Mouse (Mus musculus) MEL-GATA-1-ER (cell line): ENCODE results near the gene Tarbp2.

Source experiments
- DNase-seq: peaks from one replicate; pipeline ENCODE4 v3.0.0-alpha.2; 2012; ENCODE audit warnings: low read depth; ENCODE audit errors: extremely low read depth

The Tarbp2 gene

DNA sequence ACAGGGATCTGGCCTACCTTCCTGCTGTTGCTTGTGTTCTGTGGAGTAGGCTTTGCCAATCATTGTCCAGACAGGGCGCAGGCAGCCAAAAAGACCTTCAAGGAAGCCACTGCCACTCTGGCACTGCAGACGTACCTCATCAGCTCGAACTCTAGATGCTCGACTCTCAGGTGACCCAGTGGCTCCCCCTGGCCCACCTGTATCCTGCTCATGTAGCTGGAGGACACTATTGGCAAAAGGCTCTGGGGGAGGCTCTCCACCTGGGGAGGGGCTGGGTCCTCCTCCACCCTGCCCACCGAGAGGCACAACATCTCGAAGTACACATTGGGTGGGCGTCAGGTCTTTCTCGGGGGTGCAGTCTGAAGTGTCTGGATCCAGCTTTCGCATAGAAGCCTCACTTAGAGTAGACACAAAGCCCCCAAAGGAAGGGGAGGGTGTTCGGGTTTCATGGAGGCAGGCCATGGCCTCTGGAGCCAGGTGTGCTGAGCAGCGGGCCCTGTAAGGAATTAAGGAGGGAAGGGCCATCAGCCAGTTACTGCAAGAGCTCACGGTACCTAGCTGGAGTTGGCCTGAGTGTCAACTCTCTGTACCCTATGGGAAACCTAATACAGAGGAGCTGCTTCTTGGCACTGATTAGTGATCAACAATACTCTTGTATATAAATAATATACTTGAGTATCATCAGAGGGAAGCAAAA, 12.8 kb upstream of the Tarbp2 start:
- no peak for DNase-seq

DNA sequence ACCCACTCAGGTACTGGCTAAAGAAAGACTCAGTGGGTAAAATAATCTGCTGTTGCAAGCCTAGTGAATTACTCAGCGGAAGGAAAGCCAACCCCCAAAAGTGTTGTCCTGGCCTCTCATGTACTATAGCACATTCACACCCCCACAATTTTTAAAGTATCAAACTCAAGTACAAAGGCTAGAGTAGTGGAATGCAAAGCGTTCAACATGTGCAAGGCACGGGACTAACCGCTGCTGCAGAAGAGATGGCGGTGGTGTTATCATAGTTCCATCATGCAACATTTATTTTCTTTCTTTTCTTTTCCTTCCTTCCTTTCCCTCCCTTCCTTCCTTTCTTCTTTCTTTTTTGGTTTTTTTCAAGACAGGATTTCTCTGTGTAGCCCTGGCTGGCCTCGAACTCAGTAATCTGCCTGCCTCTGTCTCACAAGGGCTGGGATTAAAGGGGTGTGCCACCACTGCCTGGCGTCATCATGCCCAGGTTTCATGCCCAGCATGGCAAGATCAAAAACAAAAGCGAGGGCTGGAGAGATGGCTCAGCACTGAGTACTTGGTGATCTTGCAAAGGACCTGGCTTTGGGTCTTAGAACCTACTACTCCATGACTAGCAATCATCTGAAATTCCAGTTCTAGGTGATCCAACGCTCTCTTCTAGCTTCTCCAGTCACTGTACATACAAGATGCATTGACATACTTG, 12.1 kb upstream of the Tarbp2 start:
- no peak for DNase-seq

DNA sequence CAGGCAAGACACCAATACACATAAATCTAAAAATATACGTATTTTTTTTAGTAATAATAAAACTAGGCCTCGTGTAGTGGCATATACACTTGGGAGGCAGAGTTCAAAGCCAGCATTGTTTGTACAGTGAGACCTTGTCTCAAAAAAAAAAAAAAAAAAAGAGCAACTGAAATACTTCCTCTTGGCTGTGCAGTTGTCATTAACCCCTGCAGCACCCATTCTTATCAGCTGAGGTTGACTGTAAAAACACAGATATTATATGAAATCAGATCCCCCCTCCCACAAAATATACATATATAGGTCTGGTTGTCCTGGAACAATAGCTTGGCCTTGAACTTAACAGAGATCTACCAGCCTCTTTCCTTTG, 11.5 kb upstream of the Tarbp2 start:
- DNase-seq = no peak

DNA sequence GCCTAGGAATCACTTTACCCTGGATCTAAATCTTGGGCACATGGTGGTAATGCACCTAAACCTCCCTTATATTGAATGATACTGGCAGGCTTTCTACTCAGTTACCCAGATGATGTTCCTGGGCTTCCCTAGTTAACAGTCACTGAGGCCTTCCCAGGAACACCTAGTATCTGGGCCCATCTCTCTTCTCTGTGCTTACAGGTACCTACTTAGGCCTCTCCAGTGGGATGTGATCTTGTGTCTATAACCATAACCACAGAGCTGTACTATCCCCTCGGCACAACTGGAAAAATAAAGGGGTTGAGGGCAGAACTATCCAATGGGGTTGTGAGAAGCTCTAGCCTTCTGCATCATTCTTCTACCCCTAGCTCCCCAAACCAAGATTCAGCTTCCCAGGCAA, 11.1 kb upstream of the Tarbp2 start:
- DNase-seq = no peak

DNA sequence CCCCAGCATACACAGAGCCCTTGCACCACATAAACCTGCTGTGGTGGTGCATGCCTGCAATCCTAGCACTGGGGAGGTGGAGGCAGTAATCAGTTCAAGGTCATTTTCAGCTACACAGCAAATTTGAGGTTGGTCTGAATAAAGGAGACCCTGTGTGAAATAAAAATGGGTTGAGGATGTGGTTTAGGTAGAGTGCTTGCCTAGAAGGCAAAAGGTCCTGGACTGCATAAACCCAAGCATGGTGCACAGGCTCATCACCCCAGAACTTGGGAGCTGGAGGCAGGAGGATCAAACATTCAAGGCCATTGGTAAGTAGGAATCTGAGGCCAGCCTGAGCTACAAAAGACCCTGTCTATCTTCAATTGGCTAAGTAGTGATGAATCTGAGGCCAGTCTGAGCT, 10.4 kb upstream of the Tarbp2 start:
- DNase-seq = no peak

DNA sequence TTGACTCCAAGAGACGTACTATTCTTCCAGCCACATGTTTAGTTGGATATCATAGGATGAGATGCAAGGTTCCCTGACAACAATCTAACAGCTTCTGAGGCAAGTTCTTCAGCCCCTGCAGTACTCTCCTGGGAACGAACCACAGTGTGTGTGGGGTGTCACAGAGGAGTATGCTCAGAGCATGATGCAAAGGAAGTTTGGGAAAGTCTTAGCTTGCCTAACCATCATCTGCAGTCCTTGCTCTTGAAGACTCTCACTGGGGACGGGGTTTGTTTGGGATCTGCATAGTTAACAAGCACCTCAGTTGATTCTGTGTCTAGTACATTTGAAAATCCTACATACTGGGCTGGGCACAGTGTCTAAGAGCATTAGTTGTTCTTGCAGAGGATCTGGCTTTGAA, 9.7 kb upstream of the Tarbp2 start:
- no peak for DNase-seq

DNA sequence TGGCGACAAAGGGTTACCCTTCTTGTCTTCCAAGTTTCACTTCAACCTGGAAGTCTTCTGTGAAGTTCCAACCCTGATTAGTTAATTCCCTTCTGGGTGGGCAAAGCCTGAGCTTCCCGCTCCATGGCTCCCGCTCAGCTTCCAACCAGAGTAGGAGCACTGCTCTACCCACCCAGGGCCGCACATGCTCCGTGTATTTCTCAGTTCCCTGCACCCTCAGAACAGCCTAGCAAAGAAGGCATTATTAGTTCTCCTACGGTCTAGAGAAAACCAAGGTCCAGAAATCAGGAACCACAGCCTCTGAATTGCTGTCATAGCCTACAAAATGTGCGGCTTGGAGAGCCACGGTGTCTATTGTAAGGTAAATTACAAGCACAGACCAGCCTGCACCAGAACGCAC, 7.9 kb upstream of the Tarbp2 start:
- no peak for DNase-seq

DNA sequence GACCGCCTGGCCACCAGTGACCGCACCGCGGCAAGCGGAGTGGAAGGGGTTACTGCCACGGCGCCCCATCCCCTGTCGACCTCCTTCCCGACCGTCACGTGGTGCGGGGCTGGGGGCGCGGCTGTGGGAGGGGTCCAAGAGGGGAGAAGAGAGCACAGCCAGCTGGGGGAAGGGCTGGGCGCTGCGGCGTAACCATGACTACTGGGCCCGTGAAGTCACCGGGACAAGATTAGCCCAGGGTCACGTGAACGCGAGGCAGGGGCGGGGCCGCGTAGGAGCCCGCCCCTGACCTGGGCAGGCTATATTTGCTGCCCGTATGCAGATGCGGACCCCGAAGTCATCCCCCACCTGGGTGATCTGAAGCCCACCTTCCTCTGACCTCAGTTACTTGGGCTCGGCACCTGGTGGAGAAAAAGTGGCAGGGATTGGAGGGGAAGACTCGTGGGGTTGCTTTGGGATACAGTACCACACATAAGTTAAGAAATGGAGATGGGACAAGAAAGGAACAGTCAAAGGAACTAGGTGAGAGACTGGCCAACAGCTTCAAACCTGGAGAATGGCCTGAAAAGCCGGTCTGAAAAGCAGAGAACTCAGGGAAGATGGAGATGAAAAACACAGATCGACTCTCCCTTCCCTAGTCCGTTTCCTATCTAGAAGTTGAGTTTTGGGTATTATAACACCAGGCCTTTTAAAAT, 7.3 kb upstream of the Tarbp2 start:
- peak; percentile 72 for DNase-seq

DNA sequence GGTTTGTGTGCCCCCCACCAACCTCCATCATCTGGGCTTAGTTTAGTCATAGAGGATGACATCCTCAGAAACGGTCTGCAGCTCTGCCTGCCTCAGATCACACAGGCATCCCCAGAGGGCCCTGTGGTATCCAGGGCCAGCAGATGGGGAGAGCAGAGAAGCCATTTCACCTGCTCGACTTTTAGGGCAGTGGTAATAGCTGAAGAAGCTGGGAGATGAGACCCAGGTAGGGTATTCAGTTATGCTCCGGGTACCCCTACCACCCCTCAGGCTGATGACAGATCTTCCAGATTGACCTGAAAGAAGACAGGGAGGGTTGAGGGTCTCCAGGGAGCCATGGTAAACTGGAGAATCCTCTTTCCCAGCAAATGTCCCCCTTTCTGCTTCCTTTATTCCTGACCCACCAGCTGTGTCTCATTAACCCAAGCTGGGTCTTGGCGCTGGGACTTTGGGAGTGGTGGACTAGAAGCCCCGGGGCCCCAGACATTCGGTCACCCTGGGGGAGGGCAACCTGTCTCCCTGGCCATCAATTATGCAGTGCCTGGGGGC, 6.6 kb upstream of the Tarbp2 start:
- DNase-seq = no peak

DNA sequence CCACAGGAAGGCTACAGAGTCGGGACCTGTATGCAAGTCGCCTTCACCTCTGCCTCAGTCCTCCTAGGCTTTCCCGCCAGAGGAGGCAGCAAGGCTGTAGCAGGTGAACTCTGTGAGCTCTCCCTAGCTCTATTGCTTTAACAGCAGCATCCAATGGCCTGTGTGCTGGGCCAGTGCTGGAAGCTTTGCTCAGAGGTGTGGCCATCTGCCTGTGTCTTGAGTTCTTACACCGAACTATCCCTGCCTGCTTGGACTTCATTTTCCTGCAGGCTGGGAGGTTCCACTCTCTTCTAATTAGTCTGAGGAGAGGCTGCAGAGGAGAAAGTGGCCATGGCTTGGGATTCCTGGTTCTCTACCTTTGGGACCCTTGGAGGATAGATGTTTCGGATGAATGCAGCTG, 6.0 kb upstream of the Tarbp2 start:
- no peak for DNase-seq

DNA sequence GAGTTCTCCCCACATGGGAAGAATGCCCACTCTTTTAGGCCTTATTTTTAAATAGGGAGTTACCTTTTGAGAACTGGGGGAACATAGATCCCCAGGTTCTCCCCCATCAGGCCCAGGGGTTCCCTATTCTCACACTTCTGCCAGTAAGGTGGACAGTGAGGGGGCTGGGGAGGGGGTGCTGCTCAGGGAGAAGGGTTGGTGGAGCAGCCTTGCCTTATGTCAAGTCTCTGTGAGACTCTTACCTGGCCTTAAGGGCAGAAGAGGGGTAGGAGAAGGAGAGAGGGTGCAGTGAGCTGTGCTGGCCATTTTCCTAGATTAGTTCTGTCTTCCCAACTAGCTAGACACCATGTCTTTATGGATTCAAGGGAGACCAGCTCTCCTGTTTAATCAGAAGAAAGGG, 5.5 kb upstream of the Tarbp2 start:
- DNase-seq = no peak

DNA sequence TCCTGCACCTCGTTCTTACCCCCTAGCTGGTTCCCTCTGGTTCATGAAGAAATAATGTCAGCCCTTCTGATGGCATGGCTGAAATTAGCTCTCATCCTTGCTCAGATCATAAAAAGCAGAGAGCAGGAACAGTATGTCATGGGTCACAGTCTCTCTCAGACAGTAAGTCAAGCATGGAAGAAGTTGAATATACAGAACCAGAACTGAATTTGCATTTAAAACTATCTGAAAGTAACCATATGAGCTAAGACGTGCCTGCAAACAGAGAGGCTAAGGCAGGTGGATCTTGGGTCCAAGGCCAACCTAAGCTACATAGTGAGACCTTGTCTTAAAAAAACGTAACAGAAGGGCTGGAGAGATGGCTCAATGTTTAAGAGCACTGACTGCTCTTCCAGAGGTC, 5.0 kb upstream of the Tarbp2 start:
- no peak for DNase-seq

DNA sequence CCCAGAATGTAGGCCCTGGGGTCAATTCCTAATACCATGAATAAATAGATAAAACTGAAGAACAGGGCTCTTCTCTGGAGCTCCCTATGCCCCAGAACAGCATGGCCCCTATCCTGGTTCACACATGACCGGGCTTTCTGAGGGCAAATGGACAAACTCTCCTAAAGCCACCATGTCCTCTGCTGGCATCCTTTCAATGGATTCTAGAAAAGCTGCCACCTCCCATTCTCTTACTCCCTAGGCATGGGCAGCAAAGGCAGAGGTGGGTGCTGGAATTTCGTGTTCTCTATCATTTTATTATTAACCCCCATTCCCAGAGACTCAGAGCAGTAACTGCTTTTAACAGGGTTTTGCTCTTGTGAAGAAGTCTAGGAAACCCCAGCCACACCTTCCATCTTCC, 2.7 kb upstream of the Tarbp2 start:
- no peak for DNase-seq

DNA sequence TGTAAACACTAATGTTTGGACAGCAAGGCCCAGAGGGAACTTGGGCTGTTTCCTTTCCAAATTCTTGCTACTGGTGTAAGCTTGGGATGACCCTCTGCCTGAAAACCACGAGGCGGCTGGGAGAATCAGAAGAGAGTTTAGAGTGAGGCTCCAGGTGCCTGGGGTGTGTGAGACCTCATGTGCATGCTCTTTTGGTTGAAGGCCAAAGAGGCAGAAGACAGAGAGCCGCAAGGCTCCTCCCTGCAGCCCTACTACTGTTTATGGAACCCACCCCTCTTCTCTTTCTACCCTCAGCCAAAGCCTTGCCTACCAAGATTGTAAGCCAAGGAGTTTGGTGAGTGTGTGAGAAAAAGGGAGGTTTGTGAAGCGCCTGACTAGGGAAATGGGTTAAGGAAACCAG, 2.2 kb upstream of the Tarbp2 start:
- no peak for DNase-seq

DNA sequence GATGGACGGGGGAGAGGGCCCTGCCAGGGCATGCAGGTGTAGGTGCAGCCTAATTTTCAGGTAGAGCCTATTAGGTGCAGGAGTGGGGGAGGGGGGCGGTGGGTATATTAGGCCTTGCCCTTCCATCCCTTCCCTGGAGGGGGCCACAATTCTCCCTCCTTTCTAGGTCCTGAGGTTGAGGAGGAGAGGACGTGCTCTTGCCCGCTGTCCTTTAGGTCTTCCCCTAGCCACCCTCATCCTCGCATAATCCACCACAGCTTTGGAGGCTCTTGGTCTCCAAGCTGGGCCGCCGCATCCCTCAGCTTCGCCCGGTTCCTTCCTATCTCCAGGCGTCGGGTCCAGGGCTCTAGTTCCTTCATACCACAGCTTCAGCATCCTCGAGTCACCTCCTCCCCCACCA, 1.7 kb upstream of the Tarbp2 start:
- DNase-seq = no peak

DNA sequence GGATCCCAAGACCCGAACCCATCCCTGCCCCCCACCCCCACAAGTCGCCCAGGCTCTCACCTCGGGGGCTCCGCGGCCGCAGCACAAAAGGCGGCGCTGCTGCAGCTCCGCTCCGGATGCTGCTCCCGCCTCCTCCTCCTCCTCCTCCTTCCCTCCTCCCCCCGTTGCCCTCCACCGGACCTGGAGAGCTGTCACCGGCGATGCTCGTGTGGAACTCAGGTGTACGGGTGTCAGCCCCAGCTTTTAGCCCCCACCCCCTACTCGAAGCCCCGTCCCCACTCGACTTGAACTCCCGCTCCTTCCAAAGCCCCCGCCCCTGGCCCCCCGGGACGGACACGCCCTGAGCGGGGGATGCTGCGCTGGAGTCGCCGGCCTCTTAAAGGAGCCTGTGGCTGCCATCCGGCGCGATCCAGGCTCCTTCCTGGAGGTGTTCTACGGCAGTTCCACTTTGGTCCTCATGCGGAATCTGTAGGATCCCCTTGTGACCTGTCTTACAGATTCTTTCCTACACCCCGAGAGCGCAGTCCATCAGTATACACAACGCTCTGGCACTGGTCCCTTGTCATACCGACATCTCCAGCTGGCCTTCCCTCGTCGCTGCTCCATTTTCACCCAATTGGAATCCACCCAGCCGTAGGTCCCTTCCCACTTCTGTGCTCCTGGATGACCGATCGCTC, 1.1 kb upstream of the Tarbp2 start, which contains the start of gene Map3k12:
TSS of gene Map3k12 (minus strand) at position 337 of the 677 bp plus-strand sequence.
- peak; percentile 77 for DNase-seq

DNA sequence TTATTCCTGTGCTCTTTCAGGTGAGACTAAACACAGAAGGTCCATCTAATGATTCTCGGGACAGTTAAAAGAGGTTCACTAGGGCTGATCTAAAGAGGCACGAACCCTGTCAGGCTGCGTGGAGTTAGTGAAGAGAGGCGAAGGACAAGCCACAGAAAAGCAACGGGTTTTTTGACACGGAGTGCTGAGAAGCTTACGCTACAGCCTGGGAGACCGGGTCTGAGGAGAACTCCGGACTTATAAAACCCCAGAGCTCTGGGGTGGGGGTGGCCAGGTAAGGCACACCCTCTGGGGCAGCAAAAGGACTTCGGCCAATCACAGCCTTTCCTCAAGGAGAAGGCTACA, 389 bp upstream of the Tarbp2 start:
- no peak for DNase-seq

DNA sequence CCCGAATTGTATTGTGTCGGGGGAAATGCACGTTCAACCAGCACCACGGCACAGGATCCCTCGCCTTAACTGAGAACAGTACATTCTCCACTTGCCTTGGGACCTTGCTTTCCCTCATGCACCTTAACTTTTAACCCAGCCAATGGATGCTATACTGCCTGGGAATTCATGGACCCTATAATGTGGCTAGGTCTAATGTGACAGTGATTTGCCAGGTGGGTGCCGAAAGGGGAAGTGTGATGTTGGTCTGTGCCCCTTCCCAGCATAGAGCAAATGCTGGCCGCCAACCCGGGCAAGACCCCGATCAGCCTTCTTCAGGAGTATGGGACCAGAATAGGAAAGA, 838 bp downstream of the Tarbp2 start:
- DNase-seq = no peak

DNA sequence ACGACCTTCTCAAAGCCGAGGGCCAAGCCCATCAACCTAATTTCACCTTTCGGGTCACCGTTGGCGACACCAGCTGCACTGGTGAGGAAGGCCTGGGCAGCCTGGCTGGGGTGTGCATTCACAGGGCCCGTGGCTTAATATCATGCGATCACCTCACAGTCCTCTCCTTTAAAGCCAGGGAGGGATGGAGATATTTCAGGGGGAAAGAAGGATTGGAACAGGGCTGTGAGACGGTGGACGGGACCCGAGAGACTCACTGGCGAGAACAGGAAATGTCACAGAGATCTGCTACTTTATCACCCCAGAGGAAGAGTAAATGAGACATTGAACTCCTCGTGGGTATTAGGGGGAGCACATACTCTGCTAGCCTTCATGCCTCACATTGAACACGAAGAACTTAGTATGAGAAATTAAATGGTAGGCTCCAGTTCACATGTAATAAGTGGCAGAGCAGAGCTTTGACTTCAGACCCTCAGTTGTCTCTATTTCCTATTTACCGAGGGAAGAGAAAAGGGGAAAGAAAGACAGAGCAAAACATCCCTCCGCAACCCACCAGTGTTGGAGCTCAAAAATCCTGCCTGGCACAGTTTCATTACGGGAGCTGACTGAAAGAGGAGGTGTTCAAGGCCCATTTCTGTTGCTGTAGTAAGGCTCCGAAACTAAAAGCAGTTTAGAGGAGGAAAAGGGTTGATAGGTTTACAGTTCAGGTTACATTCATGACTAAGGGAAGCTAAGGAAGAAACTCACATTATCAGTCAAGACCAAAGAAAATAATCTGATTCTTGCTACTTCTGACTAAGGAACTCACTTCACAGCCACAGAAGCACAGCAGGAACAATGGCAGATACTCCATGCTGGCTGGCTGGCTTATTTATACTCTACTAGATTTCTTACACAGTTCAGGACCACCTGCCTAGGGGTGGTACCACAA, 1.5 kb downstream of the Tarbp2 start:
- no peak for DNase-seq

DNA sequence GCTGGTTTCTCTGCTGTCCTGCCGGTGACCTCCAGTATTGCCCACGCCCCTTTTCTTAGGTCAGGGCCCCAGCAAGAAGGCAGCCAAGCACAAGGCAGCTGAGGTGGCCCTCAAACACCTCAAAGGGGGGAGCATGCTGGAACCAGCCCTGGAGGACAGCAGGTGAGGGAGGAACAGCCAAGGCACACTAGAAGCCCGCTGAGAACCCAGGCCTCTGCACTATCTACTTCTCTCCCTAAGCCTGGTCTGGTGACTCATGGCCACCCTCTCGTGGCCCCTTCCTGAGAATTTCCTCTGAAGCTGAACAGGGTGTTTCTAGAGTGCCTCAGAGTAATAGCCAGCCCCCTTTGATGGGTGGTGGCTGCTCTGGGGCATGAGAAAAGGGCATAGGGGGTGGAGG, 2.4 kb downstream of the Tarbp2 start:
- no peak for DNase-seq

DNA sequence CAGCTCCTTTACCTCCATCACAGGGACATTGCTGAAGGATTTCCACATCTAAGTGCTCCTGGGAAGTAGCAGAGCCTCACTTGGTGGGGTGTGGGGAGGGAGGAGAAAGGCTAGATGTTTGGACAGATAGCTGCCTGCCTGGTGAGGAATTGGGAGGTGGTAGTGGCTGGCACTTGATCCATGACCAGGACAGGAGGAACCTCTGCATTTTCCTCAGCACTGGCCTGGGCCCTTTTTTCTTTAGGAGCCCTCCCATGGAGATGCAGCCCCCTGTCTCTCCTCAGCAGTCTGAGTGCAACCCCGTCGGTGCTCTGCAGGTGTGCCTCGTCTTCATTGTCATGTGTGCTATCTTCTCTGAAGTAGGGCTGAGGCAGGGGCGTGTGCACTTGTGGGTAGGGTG, 3.5 kb downstream of the Tarbp2 start:
- no peak for DNase-seq
